Mouse (Mus musculus) limb, embryonic 10.5 days (tissue): ENCODE results near the gene Cytip. TPM values are rescaled to one million over a fixed set of nuclear protein-coding genes. Genes with fewer than 3 reads are reported as not detected.

ENCODE experiments used
- DNase-seq: peaks from one replicate; pipeline ENCODE4 v3.0.0-alpha.2; 2017; ENCODE audit warnings: low spot score
- H3K27ac ChIP-seq: fragments of 300-500 bp; sonication (generic); 2 replicates; pipeline ENCODE4 v1.5.1; 2016; ENCODE audit warnings: mild to moderate bottlenecking
- H3K27me3 ChIP-seq: fragments of 300-500 bp; sonication (generic); 2 replicates; pipeline ENCODE4 v1.6.1; 2016; ENCODE audit warnings: low read depth, mild to moderate bottlenecking; ENCODE audit not compliant: poor library complexity, severe bottlenecking
- H3K36me3 ChIP-seq: fragments of 300-500 bp; sonication (generic); 2 replicates; pipeline ENCODE4 v1.6.1; 2016; ENCODE audit warnings: mild to moderate bottlenecking, moderate library complexity
- H3K4me1 ChIP-seq: fragments of 300-500 bp; sonication (generic); 2 replicates; pipeline ENCODE4 v1.6.1; 2016
- H3K4me3 ChIP-seq: fragments of 300-500 bp; sonication (generic); 2 replicates; pipeline ENCODE4 v1.5.1; 2016; ENCODE audit warnings: mild to moderate bottlenecking, moderate library complexity
- H3K9me3 ChIP-seq: fragments of 300-500 bp; sonication (generic); replicated peaks from 2 replicates; pipeline ENCODE4 v1.6.1; 2016; ENCODE audit warnings: mild to moderate bottlenecking
- WGBS: fragments of 180-500 bp; shearing (Covaris S2); methylation state at CpG from one replicate; pipeline ENCODE4 v1.1.7; 2016; 5-methylcytosine and 5-hydroxymethylcytosine counted together
- polyA plus RNA-seq: library from polyadenylated mRNA; unstranded; fragments of >200 nt; fragmentation: Nextera tagmentation; extraction: Ambion mirVana; gene quantifications from 2 replicates; pipeline ENCODE4 v1.2.1, GENCODE M21; 2016

The Cytip gene
- polyA plus RNA-seq, 1 experiment from 2014 or later = 0.23 TPM

GRCm38 (mm10) chr2:58158539-58158938, 36.8 kb downstream of the Cytip start:
- H3K27me3 ChIP-seq = no peaks in the 10 kb centered on the region
- no peak overlapping the region for H3K27ac ChIP-seq
- H3K36me3 ChIP-seq = no peaks in the 10 kb centered on the region
- DNase-seq = no peak
- H3K4me1 ChIP-seq = peaks cover 6% of the 10 kb centered on the region
- WGBS = 94% methylated on average over 5 of the region's 5 CpGs
- H3K9me3 ChIP-seq = no peaks in the 10 kb centered on the region
- no peak overlapping the region for H3K4me3 ChIP-seq

- Histone ChIP-seq H3K27me3 (no peaks in the 10 kb centered on the region), H3K4me1 (peaks cover 5% of the 10 kb centered on the region; the same call in 1 of the 2 replicates), H3K4me3 (no peak overlapping the region), H3K9me3 (no peaks in the 10 kb centered on the region), H3K36me3 (no peaks in the 10 kb centered on the region), H3K27ac (no peak overlapping the region)
- 83% methylated on average over 2 of the region's 2 CpGs for WGBS
- no peak for DNase-seq
Measured at GRCm38 (mm10) chr2:58158107-58158506, 37.2 kb downstream of the Cytip start.

GRCm38 (mm10) chr2:58157466-58157865, 37.9 kb downstream of the Cytip start:
- WGBS = 93% methylated on average over 5 of the region's 5 CpGs
- DNase-seq = no peak
- no peaks in the 10 kb centered on the region for H3K36me3 ChIP-seq
- H3K4me3 ChIP-seq = no peak overlapping the region
- no peaks in the 10 kb centered on the region for H3K9me3 ChIP-seq
- H3K4me1 ChIP-seq = peaks cover 5% of the 10 kb centered on the region; the same call in 1 of the 2 replicates
- H3K27ac ChIP-seq = no peak overlapping the region
- H3K27me3 ChIP-seq = no peaks in the 10 kb centered on the region

- WGBS = 85% methylated on average over 5 of the region's 5 CpGs
Measured at GRCm38 (mm10) chr2:58156495-58157392, 38.6 kb downstream of the Cytip start.

GRCm38 (mm10) chr2:58156108-58156415, 39.3 kb downstream of the Cytip start:
- H3K27ac ChIP-seq = no peak overlapping the region
- WGBS = 92% methylated on average over 5 of the region's 5 CpGs

More at GRCm38 (mm10) chr2:58156495-58157392, 38.6 kb downstream of the Cytip start:
- Histone ChIP-seq H3K36me3 (no peaks in the 10 kb centered on the region), H3K4me3 (no peak overlapping the region), H3K27me3 (no peaks in the 10 kb centered on the region), H3K27ac (no peak overlapping the region), H3K4me1 (peaks cover 5% of the 10 kb centered on the region; the same call in 1 of the 2 replicates), H3K9me3 (no peaks in the 10 kb centered on the region)
- DNase-seq = no peak

GRCm38 (mm10) chr2:58155271-58156107, 39.8 kb downstream of the Cytip start:
- H3K27me3 ChIP-seq = no peaks in the 10 kb centered on the region
- 0 out of 2 replicates have a peak, but pooled peaks cover 2% of the 10 kb centered on the region for H3K4me1 ChIP-seq
- no peaks in the 10 kb centered on the region for H3K36me3 ChIP-seq
- DNase-seq = no peak
- no peaks in the 10 kb centered on the region for H3K9me3 ChIP-seq
- no peak overlapping the region for H3K4me3 ChIP-seq
- no peak overlapping the region for H3K27ac ChIP-seq
- WGBS = 89% methylated on average over 7 of the region's 7 CpGs

More at GRCm38 (mm10) chr2:58156108-58156415, 39.3 kb downstream of the Cytip start:
- H3K36me3 ChIP-seq = no peaks in the 10 kb centered on the region
- peaks cover 5% of the 10 kb centered on the region; the same call in 1 of the 2 replicates for H3K4me1 ChIP-seq
- no peak for DNase-seq
- no peak overlapping the region for H3K4me3 ChIP-seq
- no peaks in the 10 kb centered on the region for H3K27me3 ChIP-seq
- no peaks in the 10 kb centered on the region for H3K9me3 ChIP-seq

GRCm38 (mm10) chr2:58154555-58154954, 40.8 kb downstream of the Cytip start:
- H3K9me3 ChIP-seq = no peaks in the 10 kb centered on the region
- no peak for DNase-seq
- 89% methylated on average over 1 of the region's 1 CpGs for WGBS
- no peak overlapping the region for H3K4me3 ChIP-seq
- H3K4me1 ChIP-seq = no peaks in the 10 kb centered on the region
- no peaks in the 10 kb centered on the region for H3K27me3 ChIP-seq
- no peak overlapping the region for H3K27ac ChIP-seq
- no peaks in the 10 kb centered on the region for H3K36me3 ChIP-seq

GRCm38 (mm10) chr2:58153742-58154141, 41.6 kb downstream of the Cytip start:
- no peak for DNase-seq
- Histone ChIP-seq H3K27ac (no peak overlapping the region), H3K4me1 (no peaks in the 10 kb centered on the region), H3K4me3 (no peak overlapping the region), H3K9me3 (no peaks in the 10 kb centered on the region), H3K27me3 (no peaks in the 10 kb centered on the region), H3K36me3 (no peaks in the 10 kb centered on the region)
- WGBS = 90% methylated on average over 7 of the region's 7 CpGs

- Histone ChIP-seq H3K4me1 (no peaks in the 10 kb centered on the region), H3K4me3 (no peak overlapping the region)
- WGBS = 91% methylated on average over 7 of the region's 7 CpGs
Measured at GRCm38 (mm10) chr2:58149983-58150405, 45.3 kb downstream of the Cytip start.

GRCm38 (mm10) chr2:58146572-58146971, 48.8 kb downstream of the Cytip start:
- DNase-seq = no peak
- Histone ChIP-seq H3K27me3 (no peaks in the 10 kb centered on the region), H3K9me3 (no peaks in the 10 kb centered on the region), H3K27ac (no peak overlapping the region), H3K4me3 (no peak overlapping the region), H3K4me1 (no peaks in the 10 kb centered on the region), H3K36me3 (no peaks in the 10 kb centered on the region)
- 95% methylated on average over 5 of the region's 5 CpGs for WGBS

More at GRCm38 (mm10) chr2:58149983-58150405, 45.3 kb downstream of the Cytip start:
- no peaks in the 10 kb centered on the region for H3K27me3 ChIP-seq
- H3K36me3 ChIP-seq = no peaks in the 10 kb centered on the region
- no peak for DNase-seq
- no peak overlapping the region for H3K27ac ChIP-seq
- H3K9me3 ChIP-seq = no peaks in the 10 kb centered on the region

GRCm38 (mm10) chr2:58140531-58140930, 54.8 kb downstream of the Cytip start:
- Histone ChIP-seq H3K36me3 (no peaks in the 10 kb centered on the region), H3K4me1 (no peaks in the 10 kb centered on the region), H3K4me3 (no peak overlapping the region), H3K9me3 (no peaks in the 10 kb centered on the region), H3K27me3 (no peaks in the 10 kb centered on the region), H3K27ac (no peak overlapping the region)
- 83% methylated on average over 1 of the region's 1 CpGs for WGBS
- no peak for DNase-seq

- H3K27ac ChIP-seq = no peak overlapping the region
- H3K4me3 ChIP-seq = no peak overlapping the region
- no peaks in the 10 kb centered on the region for H3K36me3 ChIP-seq
- no peaks in the 10 kb centered on the region for H3K27me3 ChIP-seq
- no peaks in the 10 kb centered on the region for H3K9me3 ChIP-seq
- H3K4me1 ChIP-seq = peaks cover 5% of the 10 kb centered on the region; the same call in 1 of the 2 replicates
- DNase-seq = no peak
- 91% methylated on average over 5 of the region's 5 CpGs for WGBS
Measured at GRCm38 (mm10) chr2:58138611-58139010, 56.7 kb downstream of the Cytip start.

GRCm38 (mm10) chr2:58137676-58138075, 57.7 kb downstream of the Cytip start:
- H3K4me3 ChIP-seq = no peak overlapping the region
- H3K27me3 ChIP-seq = no peaks in the 10 kb centered on the region
- no peak overlapping the region for H3K27ac ChIP-seq
- no peaks in the 10 kb centered on the region for H3K9me3 ChIP-seq
- DNase-seq = no peak
- WGBS = 87% methylated on average over 7 of the region's 7 CpGs
- H3K4me1 ChIP-seq = peaks cover 5% of the 10 kb centered on the region; the same call in 1 of the 2 replicates
- no peaks in the 10 kb centered on the region for H3K36me3 ChIP-seq
